Mouse (Mus musculus): ENCODE measurements around the gene Lrrc17.

The Lrrc17 gene

DNA sequence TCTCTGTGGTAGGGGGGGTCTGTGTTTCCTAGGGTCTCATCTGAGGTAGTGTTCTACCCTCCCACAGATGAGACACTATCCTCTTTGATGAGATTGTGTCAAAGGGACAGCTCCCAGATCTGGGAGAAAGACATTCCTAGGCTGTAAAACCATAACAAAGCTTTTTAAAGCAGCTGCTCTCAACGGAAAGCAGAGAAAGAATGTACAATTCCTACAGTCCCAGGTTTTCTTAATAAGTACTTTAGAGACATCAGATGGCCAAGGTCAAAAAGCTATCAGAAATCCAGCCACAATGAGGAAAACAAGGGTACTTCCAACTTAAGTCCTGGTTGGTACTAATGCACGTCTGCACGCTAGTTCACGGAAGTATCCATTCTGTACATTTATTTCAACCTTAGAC is 1.1 kb upstream of the Lrrc17 start:
- peak; percentile 17 for DNase-seq

DNA sequence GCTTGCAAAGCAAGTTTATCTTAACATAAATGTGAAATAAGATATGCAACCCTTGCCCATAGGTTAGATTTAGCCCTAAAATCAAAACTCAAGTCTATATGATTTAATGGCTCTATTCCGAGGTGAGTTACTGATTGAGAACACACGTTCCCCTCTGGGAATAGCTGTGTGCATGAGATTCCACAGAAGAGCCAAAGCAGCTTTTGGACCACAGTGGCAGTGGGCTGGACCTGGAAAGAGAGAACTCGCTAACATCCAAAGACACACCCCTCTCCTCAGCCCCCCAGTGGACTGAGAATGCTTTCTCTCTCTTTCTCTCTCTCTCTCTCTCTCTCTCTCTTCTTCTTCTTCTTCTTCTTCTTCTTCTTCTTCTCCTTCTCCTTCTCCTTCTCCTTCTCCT is 1.5 kb downstream of the Lrrc17 start:
- peak; percentile 96 for DNase-seq

DNA sequence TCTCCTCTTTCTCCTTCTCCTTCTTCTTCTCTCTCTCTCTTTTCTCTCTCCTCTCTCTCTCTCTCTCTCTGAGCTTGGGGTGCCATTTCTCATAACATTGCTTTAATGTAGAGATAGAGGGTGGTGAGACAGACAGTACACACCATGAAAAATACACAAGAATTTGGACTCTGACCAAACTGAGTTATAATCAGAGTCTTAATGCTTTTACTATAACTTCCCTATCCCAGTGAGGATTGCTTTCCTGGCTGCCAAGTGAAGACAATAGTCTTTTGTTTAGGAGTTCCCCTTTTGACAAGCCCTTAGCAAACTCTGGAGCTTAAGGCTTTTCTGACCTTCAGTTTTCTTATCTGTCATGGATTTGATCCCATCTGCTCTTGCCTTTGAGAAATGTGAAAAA is 1.9 kb downstream of the Lrrc17 start:
- DNase-seq: no peak

DNA sequence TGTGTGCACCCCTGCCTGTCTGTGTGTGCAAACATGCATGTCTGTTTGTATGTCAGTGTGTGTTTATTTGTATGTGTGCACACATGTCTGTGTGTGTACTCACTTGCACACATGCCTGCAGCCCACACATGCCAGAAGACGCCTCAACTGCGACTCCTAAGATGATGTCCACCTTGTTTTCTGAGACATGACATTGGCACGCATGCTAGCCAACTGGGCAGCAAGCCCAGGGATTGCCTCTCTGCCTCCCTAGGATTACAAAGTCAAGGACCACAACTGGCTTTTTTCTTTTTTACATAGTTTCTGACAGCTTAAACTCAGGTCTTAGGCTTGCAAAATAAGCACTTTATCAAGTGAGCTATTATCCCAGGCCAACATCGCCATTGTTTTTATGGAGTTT is 2.4 kb downstream of the Lrrc17 start:
- peak; percentile 93 for DNase-seq

DNA sequence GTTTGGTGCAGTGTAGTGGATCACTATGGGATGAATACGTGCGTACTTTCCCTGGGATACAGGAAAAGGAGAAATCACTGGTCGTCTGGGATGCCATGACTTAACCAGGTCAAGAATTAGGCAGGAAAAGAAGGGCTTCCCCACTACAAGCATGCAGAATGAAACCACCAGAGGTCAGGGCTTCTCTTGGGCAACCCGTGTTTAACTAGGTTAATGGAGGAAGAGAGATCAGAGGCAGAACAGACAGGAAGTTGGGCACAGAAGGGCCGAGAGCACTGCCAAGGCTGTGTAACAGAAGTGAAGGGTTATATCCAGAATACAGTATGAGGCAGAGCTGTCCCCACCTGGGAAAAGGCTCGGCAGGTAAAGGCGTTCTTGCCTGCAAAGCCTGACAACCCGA is 3.6 kb downstream of the Lrrc17 start:
- peak; percentile 70 for DNase-seq

DNA sequence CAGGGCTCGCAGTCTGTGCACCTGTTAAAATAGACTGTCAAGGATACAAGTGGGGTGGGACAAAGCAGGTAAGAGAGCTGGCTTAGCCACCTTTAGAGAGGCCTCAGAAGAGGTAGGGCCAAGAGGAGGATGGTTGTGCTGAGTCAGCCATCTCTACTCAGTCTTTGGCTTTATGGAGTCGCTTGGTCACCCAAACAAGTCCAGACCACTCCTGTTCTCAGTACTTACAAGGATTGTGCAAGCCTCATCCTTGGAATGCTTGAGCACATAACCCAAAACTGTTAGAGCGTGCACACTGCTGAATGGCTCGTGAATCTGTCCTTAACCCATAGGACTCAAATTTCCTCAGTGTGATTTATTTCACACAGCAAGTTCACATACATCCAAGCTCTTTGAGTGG is 10.3 kb downstream of the Lrrc17 start:
- peak; percentile 79 for DNase-seq

DNA sequence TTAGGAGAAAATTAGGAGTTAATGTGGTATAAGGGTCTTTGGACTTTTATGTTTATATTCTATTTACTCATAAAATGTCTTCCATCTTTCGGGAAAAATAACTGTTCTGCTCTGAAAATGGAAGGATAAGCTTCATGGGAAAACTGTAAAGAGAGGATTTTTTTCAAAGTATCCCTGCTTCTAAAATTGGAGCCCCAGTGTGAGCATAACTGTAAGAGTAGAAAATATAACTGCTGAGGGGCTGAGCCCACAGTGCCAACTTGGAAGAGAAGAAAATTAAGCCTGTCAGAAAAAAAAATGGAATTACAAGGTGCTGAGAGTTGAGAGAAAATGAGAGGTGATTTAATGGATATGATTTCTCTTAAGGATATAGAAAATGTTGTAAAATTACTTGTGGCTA is 11.4 kb downstream of the Lrrc17 start:
- no peak for DNase-seq

DNA sequence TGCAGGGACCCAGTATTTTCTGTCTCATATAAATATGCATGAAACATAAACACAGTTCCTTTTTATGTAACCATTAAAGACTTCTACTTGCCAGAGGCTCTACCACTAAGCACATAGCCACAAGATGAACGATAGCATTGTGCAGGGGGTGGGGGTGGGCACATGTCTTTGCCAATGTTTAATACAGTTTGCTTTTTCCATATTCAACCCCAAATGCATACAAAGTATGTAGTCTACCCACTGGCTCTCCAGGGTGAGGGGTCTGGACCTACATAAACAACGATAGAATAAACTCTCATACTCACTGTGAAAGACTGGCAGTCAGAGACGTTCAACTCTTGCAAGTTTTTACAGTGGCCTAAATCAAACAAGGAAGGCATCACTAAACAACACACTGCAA is 13.1 kb downstream of the Lrrc17 start:
- DNase-seq: no peak

DNA sequence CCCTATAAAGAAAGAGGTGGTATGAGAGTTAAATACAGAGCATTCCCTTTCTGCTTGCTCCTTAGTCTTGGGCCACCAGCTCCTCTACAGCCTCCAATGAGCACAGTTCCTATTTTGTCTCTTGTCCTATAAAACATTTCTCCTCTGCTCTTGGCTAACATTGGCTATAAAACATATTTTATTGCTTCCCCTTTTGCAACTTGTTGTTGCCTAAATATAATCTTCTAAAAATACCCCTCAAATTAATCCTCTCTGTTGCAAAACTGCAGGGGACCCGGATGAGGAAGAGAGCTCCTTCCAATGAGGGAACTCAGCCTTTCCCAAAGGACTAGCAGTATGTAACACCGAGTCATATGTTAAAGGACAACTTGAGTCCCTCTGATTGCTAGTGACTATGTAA is 20.6 kb downstream of the Lrrc17 start:
- DNase-seq: peak; percentile 82

DNA sequence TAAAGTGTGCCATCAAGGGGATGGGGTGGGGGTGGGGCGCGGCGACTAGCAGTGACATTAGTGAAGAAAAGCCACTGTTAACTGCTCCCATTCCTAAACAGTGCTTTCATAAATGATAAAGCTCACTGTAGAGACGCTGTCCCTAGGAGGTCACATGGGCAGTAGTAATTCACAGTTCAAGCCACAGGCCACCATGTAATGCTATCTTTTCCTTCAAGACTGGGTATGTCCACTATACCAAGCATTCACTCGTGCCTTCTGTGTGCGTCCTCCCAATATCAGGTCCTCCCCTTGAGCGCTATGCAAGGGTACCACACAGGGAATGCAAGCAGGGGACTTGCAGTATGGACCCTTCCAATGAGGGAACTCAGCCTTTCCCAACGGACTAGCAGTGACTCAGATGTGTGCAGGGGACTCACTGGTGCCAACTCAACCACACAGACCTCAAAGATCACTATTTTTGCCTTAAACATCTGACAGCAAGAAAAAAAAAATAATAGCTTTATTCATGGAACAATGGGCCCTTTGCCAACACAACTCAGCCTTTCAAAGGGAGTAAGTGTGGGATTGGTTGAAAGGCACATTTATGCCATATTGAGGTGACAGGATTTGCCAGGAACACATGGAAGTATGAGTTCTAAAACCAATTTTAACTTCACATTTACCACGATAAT is 22.2 kb downstream of the Lrrc17 start:
- peak; percentile 72 for DNase-seq

DNA sequence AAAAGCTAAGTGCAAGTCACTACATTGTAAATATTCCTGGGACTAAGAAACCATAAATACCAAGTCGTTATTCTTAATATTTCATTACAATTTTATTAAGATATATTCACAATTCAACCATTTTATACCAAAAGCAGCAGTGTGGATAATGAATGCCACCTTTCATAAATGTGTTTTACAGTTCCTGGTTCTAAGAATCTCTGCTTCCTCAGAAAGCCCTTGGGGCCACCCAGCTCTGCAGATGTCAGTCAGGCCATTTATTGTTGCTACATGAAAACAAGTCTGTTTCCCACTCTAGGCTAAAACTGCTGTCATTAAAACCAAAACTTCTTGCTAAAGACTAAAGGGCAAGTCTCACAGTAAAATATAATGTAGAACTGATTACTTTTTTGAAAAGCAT is 24.4 kb downstream of the Lrrc17 start:
- DNase-seq: peak; percentile 22

DNA sequence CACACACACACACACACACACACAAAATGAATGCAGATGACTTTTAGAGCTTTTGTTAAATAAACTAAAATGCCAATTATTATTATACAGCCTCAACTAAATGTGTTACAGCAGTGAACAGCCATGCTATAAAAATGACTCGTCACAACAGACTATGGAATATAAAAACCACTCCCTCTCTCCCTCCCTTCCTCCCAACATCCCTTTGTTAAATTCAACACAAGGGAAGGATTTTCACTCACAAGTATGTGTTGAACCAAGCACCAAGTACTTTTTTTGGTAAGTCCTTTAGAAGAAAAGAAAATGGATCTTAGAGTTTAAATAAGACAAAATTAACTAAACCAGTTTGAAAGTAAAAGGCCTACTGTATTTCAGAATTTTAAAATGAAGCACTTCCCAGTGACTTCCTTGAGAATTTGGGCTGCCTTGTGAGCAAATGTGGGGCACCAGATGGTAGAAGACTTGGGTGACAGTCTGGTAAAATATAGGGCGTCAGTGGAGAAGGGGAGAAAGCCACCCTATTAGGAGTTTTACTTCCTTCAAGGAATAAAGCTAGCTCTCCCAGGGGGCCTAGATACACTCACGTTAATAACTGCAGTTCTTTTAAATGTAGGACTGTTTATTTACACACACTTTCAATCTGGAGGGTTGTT is 29.5 kb downstream of the Lrrc17 start:
- peak; percentile 22 for DNase-seq

DNA sequence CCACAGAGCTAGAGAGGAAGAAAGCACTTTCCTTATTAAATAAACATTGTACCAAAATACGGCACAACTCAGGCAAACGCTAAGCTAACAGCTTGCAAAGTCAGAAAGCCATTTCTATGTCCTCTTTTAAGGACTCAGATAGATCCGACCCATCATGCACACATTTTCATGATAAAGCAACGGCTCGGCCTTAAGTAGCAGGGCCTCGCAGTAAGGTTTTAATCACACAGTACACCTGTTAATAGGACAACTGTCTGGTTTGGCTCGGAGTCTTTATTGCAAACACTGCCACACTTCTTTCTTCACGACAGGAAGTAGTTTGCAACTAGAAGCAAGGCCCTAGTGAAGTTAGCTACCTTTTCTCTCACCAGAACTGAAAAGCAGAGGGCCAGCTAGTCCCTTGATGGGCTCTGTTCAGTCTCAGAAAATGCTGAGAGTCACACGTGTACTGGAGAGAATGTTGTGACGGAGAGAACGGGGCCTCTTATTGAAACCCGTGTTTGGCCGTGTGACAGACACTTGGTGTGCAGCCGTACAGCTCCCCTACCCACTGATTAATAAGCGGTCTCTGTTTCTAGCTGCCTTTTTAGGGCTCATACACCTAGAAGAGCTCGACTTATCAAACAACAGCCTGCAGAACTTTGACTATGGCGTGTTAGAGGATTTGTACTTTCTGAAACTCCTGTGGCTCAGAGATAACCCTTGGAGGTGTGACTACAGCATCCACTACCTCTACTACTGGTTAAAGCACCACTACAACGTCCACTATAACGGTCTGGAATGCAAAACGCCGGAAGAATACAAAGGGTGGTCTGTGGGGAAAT is 31.2 kb downstream of the Lrrc17 start:
- peak; percentile 52 for DNase-seq

DNA sequence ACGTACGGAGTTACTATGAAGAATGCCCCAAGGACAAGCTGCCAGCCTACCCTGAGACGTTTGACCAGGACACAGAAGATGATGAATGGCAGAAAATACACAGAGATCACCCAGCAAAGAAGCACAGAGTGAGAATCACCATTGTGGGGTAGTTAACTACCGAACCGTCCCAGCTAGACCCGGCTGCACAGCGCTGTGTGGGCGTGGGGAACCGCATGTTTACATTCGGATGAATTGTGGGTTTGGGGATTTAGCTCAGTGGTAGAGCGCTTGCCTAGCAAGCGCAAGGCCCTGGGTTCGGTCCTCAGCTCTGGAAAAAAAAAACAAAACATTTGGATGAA is 31.8 kb downstream of the Lrrc17 start:
- peak; percentile 61 for DNase-seq

DNA sequence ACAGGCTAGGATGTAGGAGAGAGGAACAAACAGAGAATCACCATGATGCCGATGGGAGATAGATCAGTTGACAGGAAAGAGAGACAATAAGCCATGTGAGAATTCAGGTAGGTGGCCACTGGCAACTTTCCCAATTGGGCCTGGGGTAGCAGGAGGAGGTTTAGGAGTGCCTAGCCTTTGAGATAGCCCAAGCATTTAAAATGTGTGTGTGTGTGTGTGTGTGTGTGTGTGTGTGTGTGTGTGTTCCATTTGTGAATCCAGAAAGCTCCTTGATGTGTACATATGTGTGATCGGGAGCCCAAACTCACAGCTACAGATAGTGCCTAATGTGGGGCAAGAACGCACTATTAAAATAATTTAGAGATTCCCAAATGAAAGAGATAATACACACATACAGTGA is 34.8 kb downstream of the Lrrc17 start:
- peak; percentile 52 for DNase-seq

DNA sequence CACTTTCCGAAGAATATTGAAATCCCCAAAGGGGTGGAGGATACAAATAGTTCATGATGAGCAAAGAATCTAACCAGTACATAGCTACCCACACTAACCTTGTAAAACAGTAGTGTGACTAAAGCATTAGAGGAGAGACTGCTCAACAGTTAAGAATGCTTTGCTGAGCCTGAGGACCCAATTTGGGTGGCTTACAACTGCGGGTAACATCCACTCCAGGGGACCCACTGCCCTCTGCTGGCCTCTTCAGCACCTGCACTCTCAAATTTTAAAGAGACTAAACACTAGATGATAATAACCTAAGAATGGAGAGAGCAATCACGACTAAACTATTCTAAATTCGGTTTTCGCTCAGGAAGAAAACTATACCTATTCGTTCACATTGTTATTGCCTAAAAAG is 43.4 kb downstream of the Lrrc17 start:
- peak; percentile 72 for DNase-seq

DNA sequence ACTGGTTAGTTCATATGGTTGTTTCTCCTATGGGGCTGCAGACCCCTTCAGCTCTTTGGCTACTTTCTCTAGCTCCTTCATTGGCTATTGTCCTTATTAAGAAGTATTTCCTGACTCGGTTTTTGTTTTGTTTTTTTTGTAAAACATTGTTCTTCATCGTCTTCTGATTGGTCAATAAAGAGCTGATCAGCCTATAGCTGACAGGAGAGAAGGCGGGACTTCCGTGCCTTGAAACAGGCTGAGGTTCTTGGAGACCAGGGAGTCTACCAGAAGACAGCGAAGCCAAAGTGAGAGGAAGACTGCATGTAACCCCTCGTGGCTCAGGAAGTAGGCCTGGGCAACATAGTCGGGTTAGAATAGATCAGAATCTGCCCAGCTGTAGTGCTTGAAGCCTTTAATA is 44.3 kb downstream of the Lrrc17 start:
- peak; percentile 37 for DNase-seq

DNA sequence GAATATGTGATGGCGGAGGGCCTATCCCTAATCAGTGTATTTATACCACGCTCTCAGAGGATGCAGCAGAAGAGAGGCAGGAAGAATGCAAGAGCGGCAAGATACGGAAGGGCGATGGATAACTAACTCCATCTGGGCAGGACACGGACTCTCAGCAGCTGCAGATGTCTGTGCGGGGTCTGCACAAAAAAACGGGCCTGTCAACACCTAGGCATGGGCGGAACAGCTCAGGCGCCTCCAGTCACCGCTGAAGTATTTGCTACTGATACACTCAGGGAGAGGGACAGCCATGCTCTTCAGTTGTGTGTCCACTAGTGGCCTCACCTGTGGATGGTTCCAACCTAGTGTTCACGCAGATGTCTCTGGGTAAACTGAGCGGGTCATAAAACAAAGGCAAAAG is 44.9 kb downstream of the Lrrc17 start:
- DNase-seq: peak; percentile 59

DNA sequence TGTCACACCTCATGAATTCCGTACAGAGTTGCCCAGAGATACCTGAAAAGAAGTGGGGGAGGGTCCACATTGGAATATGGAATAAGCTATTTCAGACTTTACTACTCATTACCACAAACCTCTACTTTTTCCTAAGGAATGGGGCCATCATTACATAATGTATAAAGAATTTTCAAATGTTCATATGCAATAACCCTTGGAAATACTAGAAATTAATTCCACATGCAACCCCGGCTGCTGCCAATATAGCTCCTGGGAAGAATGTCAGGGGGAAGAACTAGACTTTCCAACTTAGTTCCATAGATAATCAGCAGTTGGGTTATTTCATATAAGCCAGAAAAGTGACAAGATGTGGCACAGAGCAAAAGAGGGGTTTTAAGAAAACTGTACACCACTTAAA is 48.7 kb downstream of the Lrrc17 start:
- no peak for DNase-seq

DNA sequence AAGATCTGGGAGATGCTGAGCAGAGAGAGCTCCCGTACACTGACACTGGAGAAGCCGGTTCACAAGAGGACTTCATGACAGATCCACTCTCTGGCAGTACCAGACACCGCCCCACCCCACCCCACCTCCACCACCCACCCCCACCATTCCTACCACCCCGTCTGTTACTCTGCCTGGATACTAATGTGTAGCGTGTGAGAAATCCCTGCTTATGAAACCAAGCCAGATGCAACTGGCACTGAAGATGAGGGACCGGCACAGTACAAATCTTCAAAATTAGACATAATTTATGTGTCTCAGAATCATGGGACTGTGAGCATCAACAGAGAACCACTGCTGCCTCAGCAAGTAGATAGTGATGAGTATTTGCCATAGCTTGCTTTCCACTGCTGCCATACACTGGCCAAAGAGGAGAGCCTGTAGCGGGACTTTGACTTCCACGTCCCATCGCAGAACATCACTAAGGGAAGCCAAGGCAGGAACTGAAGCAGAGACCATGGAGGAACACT is 49.9 kb downstream of the Lrrc17 start:
- peak; percentile 78 for DNase-seq

DNA sequence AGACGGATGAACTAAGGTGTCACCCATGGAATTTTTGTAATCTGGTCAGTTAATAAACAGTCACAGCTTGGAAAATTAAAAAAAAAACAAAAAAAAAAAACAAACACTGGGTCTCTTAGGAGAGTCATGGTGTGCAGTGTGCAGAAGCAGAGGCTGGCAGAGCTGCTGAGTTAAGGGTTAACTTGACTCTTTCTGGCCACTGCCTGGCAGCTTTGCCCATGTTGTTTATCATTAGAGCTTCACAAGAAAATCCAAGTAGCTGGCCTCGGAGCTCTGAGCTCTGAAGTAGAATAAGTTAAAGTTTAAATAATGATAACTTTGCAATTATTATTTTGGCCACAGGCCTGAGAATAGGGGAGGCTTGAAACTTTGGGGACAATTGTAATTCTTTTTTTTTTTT is 56.2 kb downstream of the Lrrc17 start:
- DNase-seq: peak; percentile 85

DNA sequence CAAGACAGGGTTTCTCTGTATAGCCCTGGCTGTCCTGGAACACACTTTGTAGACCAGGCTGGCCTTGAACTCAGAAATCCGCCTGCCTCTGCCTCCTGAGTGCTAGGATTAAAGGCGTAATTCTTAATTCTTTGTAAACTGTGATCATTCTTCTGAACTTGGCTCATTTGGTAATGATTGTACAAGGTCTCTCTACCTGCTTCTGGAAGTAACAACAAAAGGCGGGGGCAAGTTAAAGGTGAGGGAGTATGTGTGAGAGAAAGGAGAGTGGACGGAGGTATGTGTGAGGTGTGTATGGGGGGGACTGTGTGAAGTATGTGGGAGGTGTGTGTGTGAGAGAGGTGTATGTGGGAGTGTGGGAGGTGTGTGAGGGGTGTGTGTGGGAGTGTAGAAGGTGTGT is 56.6 kb downstream of the Lrrc17 start:
- DNase-seq: peak; percentile 64

DNA sequence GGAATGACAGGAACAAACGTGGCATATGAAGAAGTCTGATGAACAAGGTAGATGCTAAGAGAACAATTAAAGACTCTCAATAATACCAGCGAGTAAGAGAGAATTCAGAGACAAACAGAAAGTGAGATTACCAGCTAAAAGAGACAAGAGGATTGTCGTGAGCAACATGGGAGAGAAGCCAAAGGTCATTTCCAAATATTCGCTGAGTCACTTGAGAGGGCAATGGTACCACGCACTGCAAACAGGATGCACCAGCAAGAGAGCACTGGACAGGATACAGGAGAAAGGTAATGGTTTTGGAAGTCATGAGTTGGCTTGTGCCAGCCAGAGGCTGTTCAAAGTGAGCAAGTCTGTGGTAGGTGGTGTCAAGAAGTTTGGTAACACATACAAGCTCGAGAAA is 62.6 kb downstream of the Lrrc17 start:
- peak; percentile 33 for DNase-seq
